Mouse (Mus musculus) spleen, adult 10 weeks (tissue): ENCODE results near the gene Muc3a. TPM values are rescaled to one million over a fixed set of nuclear protein-coding genes. Genes with fewer than 3 reads are reported as not detected.

ENCODE experiments used
- polyA plus RNA-seq: library from polyadenylated mRNA; stranded (reverse); fragments of 350-450 nt; fragmentation: Illumina TruSeq; extraction: RNeasy Lipid Tissue Mini Kit (QIAGEN cat#74804); gene quantifications from one replicate; pipeline ENCODE4 v1.2.3, GENCODE M21; 2015; ENCODE audit warnings: low replicate concordance; ENCODE audit not compliant: insufficient read depth

The Muc3a gene
- 4.1 TPM for polyA plus RNA-seq

GRCm38 (mm10) chr5:137212289-137212688, at the start of gene Muc3a:
Muc3a (minus strand) TSS chr5:137212389.

Other genes starting within 250 kb of the Muc3a start
- gene Cldn15, start 245.8 kb downstream of the Muc3a start, polyA plus RNA-seq: 1.1 TPM
- gene Plod3, start 225.4 kb downstream of the Muc3a start, polyA plus RNA-seq: 15.6 TPM
- 13.8 TPM for gene Znhit1, start 224.4 kb downstream of the Muc3a start, polyA plus RNA-seq
- gene Vgf, start 186.0 kb downstream of the Muc3a start, polyA plus RNA-seq: not detected
- gene Ap1s1, start 166.3 kb downstream of the Muc3a start, polyA plus RNA-seq: 54.2 TPM
- 1.8 TPM for gene Serpine1, start 140.1 kb downstream of the Muc3a start, polyA plus RNA-seq
- 57.0 TPM for gene Trim56, start 96.2 kb downstream of the Muc3a start, polyA plus RNA-seq
- gene Muc3, start 63.1 kb downstream of the Muc3a start, polyA plus RNA-seq: not detected
- 2.4 TPM for gene Ache, start 75.1 kb upstream of the Muc3a start, polyA plus RNA-seq
- gene Ufsp1, start 82.2 kb upstream of the Muc3a start, polyA plus RNA-seq: 3.4 TPM
- 287 TPM for gene Srrt, start 95.3 kb upstream of the Muc3a start, polyA plus RNA-seq
- 3.0 TPM for gene Trip6, start 102.0 kb upstream of the Muc3a start, polyA plus RNA-seq
- gene Slc12a9, start 121.2 kb upstream of the Muc3a start, polyA plus RNA-seq: 9.0 TPM
- gene Ephb4, start 137.7 kb upstream of the Muc3a start, polyA plus RNA-seq: 6.1 TPM